Mouse (Mus musculus) MEL (cell line): ENCODE results near the gene Fgfr2.

Source experiments
- CHD2 ChIP-seq: IDR thresholded peaks from 2 replicates; pipeline ENCODE4 v1.6.1; 2011; ENCODE audit warnings: low read length, improper control_type of control experiment
- GATA1 ChIP-seq: IDR thresholded peaks from 2 replicates; pipeline ENCODE4 v1.6.1; 2011; ENCODE audit warnings: low read depth, low read length, improper control_type of control experiment
- NRF1 ChIP-seq: IDR thresholded peaks from 2 replicates; pipeline ENCODE4 v1.6.1; 2014; ENCODE audit warnings: low read depth, mild to moderate bottlenecking, inconsistent platforms, low read length, improper control_type of control experiment, moderate library complexity; ENCODE audit not compliant: poor library complexity, insufficient read depth, severe bottlenecking
- TAL1 ChIP-seq: IDR thresholded peaks from 2 replicates; pipeline ENCODE4 v1.6.1; 2012; ENCODE audit warnings: mild to moderate bottlenecking, inconsistent platforms, low read length, moderate library complexity, mixed read lengths
- UBTF ChIP-seq: IDR thresholded peaks from 2 replicates; pipeline ENCODE4 v1.6.1; 2012; ENCODE audit warnings: low read depth, mild to moderate bottlenecking, inconsistent platforms, low read length, improper control_type of control experiment, moderate library complexity, borderline replicate concordance; ENCODE audit not compliant: insufficient read depth
- ZC3H11A ChIP-seq: IDR thresholded peaks from 2 replicates; pipeline ENCODE4 v1.6.1; 2012; ENCODE audit warnings: low read depth, mild to moderate bottlenecking, inconsistent platforms, low read length, improper control_type of control experiment

- TF ChIP-seq NRF1 (no peak), GATA1 (no peak), UBTF (no peak), TAL1 (no peak), ZC3H11A (no peak), CHD2 (no peak)
Observed at GRCm38 (mm10) chr7:130403346-130403745, 2719.8 kb downstream of the Fgfr2 start.
